Mouse (Mus musculus) adrenal gland, postnatal 14 days (tissue): ENCODE data around the gene Gm45521. TPM values are rescaled to one million over a fixed set of nuclear protein-coding genes. Genes with fewer than 3 reads are reported as not detected.

ENCODE experiments used
- DNase-seq: peaks from one replicate; pipeline ENCODE4 v3.0.0; 2021; ENCODE audit warnings: mixed read lengths
- long read RNA-seq, 2 experiments: library from polyadenylated mRNA; stranded (forward); transcript quantifications; one replicate each; pipeline ENCODE4 v2.0.0; 2021
- total RNA-seq: library from RNA; stranded (reverse); gene quantifications from 2 replicates; pipeline ENCODE4 v1.2.3, GENCODE M21; 2021

The Gm45521 gene
- not detected in 2 replicates for total RNA-seq
- long read RNA-seq, experiment 1, result 0 reads
- long read RNA-seq, experiment 2, result 0 reads

DNA sequence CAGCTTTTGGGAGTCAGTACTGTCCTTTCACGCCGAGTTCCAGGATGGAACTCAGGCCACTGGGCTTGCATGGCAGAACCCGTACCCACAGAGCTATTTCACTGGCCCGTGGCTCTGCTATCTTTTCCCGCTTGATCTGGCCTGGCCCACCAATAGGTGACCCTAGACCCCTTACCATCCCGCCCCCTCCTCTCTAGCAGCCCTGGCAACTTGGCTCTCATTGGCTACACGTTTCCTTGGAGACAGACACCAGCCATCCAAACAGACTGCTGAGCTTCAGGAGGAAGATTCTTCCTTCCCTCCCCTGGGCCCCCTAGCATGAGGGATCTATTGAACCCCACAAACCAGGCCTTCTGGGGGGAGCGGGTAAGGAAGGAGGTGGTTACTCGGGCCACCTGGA lies at the start of gene Gm45521:
TSS of gene Gm45521 (plus strand) at position 240 of the 400 bp plus-strand sequence.
- no peak for DNase-seq

DNA sequence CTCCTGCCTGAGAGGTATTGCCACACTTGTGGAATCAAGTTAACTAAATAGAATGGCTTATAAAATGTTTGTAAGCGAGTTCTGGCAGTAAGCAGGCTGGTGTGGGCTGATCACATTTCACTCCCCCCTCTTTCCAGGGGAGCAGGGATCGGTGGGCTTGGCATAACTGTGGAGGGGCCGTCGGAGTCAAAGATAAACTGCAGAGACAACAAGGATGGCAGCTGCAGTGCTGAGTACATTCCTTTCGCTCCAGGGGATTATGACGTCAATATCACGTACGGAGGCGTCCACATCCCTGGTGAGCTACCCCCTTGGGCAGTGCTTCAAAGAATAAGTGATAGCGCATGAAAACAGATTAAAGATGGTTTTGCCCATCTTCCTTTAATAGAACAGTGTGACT lies 47.6 kb upstream of the Gm45521 start:
- DNase-seq, result no peak

DNA sequence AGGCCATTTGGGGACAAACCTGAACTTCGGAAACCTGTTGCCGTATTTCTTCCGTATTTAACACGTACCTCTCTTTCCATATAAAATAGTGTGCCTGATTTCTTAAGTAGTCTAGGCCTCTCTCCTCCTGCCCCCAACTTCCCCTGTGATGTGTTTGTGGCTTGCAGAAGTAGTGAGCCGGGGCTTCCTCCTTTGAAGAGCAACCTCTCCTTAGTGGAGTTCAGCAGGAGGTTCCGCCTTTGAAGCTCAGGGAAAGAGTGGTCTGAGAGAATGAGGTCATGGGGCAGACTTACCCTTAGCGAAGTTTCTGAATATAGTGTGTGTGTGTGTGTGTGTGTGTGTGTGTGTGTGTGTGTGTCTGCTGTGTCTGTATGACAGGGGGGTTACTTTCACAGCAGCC lies 43.2 kb upstream of the Gm45521 start:
- DNase-seq, result no peak

DNA sequence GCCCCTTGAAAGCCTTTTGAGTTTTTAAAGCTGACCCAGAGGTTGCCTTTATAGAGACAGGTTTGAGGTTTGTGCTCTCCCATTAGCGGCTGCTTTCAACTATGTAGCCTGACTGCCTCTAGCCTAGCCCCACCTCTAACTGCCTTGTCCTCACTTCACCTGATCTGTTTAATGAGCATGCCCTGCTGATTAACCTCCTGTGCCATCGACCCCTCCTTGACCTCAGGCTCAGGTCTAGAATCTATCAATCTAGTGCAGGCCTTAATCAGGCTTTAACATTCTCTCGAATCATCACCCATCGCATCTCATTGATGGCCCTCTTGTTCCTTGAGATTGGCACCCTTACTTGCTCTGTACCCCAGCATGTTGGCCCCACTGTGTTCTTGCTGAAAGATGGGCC lies 42.6 kb upstream of the Gm45521 start:
- no peak for DNase-seq

DNA sequence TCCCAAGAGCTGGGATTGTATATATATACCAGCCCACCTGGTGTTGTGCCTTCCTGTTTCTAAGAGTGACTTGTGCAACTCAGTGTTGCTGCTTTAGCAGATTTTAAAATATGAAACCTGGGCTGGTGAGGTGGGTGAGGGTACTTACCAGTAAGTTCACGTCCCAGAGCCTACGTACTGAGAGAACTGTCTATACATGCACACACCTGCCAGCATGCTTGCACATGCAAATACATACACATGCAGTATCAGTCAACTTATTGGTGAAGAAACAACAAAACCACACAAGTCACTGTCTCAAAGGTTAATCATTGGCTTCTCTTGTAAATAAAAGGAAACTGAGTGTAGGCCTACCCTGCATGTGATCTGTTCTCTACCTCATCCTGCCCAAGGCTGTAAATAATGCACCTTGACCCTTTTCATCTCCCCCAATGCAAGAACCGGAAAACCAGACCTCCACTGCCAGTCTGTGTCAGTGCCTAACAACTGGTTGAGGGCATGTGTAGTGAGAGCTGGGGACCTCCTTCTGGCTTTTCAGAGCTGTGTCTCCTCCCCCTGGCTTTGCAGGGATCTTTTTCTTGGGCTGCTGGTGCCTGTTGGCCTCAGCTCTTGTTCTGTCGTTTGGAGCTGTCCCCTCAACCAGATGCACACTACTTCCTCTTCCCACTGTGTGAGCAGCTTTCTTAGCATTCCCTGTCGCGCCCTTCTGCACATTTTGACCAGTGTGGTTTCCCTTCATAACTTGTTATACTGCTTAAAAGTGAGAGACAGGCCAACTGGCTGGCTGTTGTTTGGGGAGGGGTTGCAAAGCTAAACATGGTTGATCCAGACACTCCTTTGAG lies 38.7 kb upstream of the Gm45521 start:
- no peak for DNase-seq

DNA sequence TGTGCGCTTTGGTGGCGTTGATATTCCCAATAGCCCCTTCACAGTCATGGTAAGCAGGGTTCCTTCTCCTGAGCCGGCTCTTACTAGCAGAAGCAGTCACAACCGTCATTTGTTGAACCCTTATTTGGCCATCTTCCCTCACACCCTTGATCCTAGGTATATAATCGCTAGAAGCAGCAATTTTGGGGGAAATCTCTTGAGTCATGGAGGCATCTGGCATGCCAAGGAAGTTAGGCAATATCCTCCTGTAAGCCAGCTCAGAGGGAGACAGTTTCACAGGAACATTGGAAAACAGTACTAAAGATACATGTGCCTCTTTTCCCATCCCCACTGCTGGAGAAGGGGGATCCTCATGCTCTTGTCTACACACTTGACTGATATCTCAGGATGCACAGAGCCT lies 37.8 kb upstream of the Gm45521 start:
- no peak for DNase-seq

DNA sequence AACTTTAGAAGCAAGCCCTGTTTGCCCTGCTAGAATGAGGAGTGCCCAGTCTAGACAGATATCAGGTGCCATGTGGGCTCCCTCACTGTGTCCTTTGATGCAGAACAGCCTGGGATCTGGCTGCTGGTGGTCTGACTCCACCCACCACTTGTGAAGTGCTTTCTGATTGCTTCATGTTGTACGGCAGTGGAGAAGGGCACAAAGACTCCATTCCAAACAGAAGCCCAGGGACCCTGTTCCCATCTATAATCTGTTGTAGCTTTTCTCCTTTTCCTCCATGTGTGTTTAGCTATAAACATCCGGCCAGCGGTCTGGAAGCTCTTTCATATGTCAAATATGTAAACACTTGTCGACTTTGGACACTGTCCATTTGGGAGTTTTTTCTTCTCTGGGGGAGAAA lies 37.2 kb upstream of the Gm45521 start:
- no peak for DNase-seq

DNA sequence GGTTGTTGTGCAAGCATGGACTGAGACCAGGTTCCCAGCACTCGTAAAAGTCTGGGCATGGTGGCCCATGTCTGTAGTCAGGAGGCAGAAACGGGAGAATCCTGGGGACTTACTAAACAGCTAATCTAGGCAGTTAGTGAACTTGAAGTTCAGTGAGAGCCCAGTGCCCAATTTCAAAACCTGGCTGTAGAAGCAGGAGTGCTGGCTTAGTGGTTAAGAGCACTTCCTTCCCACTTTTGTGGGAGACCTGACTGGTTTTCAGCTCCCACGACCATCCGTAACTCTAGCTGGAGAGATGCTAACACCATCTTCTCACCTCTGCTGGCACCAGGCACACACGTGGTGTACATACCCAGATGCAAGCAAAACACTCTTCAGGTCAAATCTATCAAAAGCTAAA lies 35.6 kb upstream of the Gm45521 start:
- no peak for DNase-seq

DNA sequence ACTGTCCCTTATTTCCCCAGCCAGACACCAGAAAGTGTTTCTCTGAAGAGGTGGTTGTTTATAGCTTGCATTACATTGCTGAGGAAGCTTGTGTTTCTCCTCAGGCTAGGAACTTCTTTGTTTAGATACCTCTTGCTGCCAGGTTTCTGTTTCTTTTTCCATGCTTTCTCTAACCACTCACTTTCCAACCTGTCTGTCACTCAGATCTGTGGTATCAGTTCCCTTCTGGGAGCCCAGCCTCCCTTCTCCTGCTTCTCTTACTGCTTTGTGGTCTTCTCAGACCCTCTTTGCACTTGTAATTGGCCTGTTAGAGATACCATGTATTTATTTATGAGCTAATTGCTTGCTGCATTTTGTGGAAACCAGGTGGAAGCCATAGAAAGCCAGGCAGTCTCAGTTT lies 33.5 kb upstream of the Gm45521 start:
- DNase-seq, result no peak

DNA sequence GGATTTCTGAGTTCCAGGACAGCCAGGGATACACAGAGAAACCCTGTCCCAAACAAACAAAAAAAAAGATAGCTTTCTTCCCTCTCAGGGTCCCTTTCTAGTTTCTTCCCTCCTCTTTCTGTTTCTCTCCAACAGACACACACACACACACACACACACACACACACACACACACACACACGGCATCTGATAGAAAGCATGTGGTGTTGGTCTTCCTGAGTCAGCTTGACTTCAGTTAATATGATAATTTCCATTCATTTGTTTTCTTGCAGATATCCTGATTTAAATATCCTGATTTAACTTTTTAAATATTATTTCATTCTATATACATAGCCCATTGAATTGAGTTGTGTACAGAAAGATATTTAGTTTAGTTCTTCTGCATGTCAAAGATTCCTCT lies 28.7 kb upstream of the Gm45521 start:
- DNase-seq, result no peak

DNA sequence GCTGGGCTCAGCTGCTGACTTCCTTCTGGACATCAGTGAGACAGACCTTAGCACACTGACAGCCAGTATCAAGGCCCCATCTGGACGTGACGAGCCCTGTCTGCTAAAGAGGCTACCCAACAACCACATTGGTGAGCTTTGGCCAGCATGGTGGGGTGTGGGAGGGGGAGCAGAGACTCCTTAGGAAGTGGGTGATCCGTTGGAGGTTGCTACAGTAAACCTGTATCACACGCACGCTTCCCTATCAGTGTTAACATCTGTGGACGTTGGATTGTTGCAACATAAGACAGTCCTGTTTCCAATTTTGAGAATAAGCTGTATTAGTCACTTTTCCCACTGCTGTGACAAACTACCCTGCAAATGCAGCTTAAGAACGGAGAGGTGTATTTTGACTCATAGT lies 28.1 kb upstream of the Gm45521 start:
- no peak for DNase-seq

DNA sequence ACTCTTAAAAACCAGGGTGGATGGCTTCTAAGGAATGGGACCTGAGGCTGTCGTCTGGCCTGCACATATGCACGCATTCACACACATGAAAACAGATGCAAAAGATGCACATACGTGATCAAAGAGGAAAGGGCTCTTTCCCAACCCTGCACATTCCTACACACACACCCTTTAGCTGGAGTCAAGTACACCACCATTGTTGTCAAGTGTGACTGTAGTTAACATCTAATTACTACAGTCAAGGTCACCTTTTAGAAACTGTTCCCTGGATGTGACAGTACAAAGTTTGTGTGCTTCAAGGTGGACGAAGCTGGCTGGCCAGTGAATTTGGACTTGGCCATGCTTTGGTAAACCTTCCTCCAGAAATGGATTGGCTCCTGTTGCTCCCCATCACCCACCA lies 24.9 kb upstream of the Gm45521 start:
- DNase-seq, result no peak

DNA sequence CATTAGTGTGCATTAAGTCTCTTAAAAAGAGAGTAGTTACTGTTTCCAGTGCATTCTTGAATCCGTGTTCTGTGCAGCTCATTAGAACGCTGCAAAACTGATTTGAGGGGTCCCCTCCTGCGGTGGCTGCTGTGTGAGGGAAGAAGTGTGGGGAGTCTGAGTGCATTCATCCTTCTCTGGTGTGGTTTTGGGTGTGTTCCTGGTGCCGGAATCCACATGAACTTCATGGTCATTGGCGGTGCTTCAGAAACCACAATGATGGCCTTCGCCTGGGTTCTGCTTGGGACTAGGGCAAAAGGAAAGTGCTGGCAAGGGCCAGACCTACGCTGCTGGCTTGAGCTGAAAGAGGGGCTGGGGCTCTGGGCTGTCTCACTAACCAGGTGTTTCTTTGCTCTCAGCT lies 22.9 kb upstream of the Gm45521 start:
- no peak for DNase-seq

DNA sequence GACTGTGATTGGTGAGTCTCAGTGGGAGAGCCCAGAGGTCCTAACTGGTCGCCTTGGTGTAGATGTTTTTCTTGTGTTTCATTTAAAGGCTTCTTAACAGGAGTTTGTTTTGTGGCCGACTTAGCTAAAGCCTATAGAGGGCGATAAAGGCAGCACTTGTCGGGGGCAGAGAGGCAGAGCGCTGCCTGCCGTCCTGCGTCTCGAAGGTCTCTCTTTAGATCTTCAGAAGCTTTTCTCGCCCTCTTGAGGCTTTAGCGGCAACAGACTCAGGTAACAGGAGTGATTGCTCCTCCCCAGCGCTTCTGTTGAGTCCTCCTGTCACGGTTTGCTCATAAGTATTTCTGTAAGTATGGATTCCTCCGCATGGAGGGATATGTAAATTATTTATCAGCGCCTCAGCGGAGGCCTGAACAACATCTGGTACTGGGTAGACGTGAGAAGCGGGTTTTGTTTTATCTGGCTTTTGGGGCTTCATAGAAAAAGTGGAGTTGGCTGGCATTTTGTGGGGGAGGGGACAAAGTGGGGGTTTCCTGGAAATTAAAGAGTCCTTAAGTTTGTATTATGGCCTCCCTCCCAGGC lies 19.9 kb upstream of the Gm45521 start:
- no peak for DNase-seq

DNA sequence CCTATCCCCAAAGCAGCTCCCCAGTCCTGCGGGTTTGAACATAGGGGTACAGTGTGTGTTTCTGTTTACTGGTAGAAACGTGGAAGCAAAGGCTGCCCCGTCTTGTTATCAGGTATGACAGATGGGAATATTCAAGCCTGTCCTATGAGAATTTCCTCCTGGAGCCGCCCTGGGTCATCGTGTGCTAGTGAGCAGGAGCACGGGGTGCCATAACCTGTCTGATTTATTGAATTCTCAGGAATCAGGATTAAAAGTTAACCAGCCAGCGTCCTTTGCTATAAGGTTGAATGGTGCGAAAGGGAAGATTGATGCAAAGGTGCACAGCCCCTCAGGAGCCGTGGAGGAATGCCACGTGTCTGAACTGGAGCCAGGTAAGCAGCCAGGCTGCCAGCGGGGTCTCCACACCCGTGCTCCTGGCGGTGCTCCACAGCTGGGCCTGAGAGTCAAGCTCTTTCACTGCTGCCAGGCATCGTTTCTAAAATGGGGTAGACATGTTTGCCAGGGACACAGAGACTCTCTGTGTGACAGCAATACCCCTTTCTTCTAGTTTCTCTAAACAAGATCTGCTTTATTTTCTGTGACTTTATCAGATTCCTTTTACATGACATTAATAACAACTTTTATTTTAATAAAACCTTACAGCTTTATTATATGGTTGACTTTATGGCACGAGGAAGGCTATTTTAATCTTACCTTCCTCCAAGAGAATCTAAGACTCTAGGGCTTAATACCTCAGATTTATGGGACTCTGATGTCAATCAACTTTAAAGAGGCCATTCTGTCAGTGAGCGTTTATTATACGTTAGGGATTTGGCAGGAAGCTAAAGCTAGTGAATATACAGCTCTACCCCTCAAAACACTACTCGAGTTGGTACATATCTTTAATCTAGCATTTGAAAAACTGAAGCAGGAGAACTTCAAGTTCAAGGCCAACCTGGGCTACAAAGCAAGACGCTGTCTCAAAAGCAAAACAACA lies 18.0 kb upstream of the Gm45521 start:
- no peak for DNase-seq

DNA sequence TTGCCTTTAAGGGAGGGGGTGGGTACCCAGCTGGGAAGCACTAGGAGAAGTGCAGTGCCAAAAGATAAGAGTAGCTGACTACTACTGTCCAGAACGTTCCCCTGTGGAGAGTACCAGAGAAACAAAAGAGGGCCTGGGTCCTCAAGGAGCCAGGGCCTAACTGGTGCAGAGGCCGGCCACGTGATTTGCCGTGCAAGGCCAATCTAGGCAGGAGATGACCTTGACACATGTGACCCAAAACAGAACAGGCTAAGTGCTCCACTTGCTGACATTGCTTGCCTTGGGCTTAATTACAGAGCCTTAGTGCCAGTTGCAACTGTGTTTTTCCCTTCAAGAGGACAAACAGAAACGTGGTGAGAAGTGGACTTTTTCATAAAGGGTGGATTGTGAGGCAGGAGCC lies 15.7 kb upstream of the Gm45521 start:
- DNase-seq, result no peak

DNA sequence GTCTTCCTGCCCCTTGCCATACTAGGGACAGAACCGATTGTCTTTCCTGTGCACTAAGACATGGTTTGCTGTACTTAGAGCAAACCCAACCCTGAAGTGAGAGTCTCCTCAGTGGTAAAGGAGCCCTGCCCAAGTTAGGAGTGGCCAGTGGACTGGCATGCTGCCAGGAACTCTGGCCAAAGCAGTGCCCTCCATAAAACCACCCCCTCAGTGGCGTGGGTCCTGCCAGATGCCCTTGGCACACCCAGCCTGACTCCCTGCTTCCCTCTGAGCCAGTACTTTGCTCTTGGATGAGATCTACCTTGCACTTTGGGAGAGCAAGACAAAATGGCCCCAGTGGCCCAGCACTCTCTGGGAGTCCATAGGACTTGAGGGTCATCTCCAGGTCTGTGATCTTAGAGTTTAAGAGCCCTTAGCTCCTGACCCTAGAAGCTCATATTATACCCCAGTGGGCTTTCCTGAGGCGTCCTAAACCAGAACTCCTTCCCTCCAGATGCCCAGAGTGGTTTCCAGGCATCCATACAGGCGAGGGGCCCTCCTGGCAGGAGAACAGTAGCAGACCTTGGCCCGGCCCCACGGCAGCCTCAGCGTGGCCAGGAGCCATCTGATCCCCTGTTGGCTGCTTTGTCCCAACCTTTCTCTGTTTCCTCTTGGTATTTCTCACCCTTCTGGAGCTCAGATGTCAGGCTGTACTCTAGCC lies 13.8 kb upstream of the Gm45521 start:
- DNase-seq, result peak; percentile 76

DNA sequence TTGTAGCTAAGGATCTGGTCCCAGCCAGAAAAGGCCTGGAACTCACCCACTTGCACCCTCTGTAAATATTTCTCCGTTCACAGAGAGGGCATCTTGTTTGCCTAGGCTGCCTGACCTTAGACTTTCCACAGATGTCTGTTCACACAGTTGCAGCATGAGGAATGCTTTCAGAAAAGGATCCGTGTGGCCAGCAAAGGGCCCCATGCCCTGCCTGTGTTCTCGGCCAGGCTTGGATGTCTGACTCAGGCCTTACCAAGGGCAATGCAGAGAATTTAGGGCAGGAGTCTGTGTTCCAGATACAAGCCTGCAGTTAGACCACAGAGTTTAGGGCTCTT lies 13.3 kb upstream of the Gm45521 start:
- peak; percentile 48 for DNase-seq

DNA sequence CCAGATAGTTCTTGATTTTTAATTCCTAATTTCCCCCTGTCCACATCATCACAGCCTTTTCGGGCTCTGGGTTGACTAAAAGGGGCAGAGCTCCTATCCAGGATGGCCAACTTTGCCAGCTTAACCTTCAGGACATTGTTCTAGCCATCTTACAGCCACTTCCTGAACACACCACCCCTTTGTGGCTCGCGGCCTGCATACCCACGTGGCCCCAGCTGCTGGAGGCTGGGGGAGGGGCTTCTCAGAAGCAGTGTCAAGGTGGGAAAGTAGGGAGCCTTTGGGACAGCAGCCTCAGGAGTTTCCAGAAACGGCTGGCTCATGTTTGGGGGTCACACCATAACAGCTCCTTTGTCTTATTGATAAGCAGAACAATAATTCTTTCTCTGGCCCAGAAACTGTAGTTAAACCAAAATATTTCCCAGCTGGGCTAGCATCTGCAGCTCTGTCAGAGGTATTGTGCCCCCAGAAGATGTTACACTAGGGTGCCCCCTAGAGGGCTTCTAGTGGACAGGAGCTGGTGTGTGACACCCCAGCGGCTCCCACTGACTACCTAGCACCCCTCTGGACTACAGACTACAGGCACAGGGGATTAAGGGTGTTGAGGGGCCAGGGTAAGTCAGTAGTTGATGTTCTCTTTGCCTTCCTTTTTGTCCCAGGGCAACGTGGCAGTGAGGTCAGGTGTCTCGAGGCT lies 12.6 kb upstream of the Gm45521 start:
- peak; percentile 27 for DNase-seq

DNA sequence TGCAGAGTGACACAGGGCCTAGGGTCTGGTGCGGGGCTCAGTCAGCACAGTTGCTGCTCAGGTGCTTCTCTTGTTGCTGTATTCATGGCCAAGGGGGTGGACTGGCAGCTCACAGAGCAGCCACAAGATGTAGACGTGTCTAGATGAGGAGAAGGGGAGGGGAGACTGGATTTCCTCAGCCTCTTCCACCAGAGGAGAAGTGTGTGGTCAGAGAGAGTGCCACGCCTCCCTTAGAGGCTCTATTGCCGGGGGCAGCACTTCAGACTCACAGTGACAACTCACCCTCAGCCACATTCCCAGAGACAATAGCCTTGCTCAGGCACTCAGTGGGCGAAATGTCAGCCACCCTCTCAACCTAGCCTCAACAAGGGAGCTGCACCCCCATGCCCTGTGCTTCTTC lies 11.8 kb upstream of the Gm45521 start:
- no peak for DNase-seq

DNA sequence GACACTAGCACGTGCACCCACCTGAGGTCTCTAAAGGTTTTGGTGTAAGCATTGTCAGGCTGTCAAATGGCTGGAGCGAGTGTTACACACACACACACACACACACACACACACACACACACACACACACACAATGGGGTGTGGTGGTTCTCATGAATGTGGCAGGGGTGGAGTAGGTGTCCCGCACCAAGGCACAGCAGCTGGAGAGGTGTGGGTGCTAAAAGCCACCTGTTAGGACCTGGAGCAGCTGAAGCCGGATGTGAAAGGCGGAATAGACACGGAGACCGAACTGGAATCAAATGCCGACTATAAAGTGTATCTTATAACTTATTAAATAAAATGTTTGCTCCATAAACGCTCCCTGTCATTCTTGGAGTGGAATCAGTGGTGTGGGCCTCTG lies 5.9 kb upstream of the Gm45521 start:
- DNase-seq, result no peak
